27 mouse cellular contexts compared by ENCODE assay signal in genomic region chr6:47267236-47267635, GRCm38 (mm10).
A peak's percentile ranks its signal among the peaks of the same experiment; 100 is the strongest.
DNase-seq lines count a peak whose midpoint lies in the region; ATAC-seq and TF ChIP-seq lines count a peak whose summit lies in the region.
"Had no signal": no experiment of that assay in that cellular context is flagged by ENCODE, and none has a peak within 500 bp of the region (broad histone marks: within the 10 kb centered on the region; RNA-seq: fewer than 3 reads in every experiment).

No protein-coding gene starts in this region.

- ATAC-seq in forebrain, embryonic 11.5 days (replicated peaks; ENCODE audit: low FRiP score) = 0 out of 2 replicates have a peak, but pooled peaks have one; percentile 18
- no peak for ATAC-seq in forebrain, postnatal 0 days
- ATAC-seq in hindbrain, embryonic 14.5 days (ENCODE audit: low FRiP score) = peak; percentile 21; the same call in 1 of the 2 replicates
- no peak for ATAC-seq in hindbrain, postnatal 0 days
- peak; percentile 38; the same call in 1 of the 2 replicates for ATAC-seq in neural tube, embryonic 14.5 days (ENCODE audit: low read depth)
- ATAC-seq in neural tube, embryonic 15.5 days (ENCODE audit: low FRiP score) = no peak; the same call in 1 of the 2 replicates
- peak; percentile 21; the same call in 1 of the 2 replicates for ATAC-seq in midbrain, embryonic 16.5 days
- ATAC-seq: intestine, embryonic 16.5 days; lung, postnatal 0 days had no signal

- H3K9ac ChIP-seq in forebrain, embryonic 11.5 days (ENCODE audit: low read length) = no peak overlapping the region
- no peak overlapping the region for H3K9ac ChIP-seq in forebrain, postnatal 0 days
- no peak overlapping the region for H3K9ac ChIP-seq in hindbrain, embryonic 14.5 days
- H3K9ac ChIP-seq in hindbrain, postnatal 0 days (replicated peaks; ENCODE audit: low read length) = no peak overlapping the region
- H3K9ac ChIP-seq in neural tube, embryonic 14.5 days (replicated peaks; ENCODE audit: low read depth, low read length) = no peak overlapping the region
- H3K9ac ChIP-seq in neural tube, embryonic 15.5 days (replicated peaks) = no peak overlapping the region
- 0 out of 2 replicates have a peak overlapping the region, but pooled peaks have one; percentile 6 for H3K9ac ChIP-seq in midbrain, embryonic 16.5 days (ENCODE audit: low read depth, low read length)
- H3K9ac ChIP-seq: embryonic facial prominence, embryonic 13.5 days; heart, embryonic 15.5 days; hindbrain, embryonic 15.5 days; limb, embryonic 15.5 days; liver, embryonic 13.5 days had no signal

- no peak overlapping the region for H3K4me3 ChIP-seq in forebrain, embryonic 11.5 days (ENCODE audit: low read depth, low read length)
- H3K4me3 ChIP-seq in forebrain, postnatal 0 days (ENCODE audit: low read depth, low read length) = no peak overlapping the region
- no peak overlapping the region for H3K4me3 ChIP-seq in hindbrain, embryonic 14.5 days (replicated peaks; ENCODE audit: low read length)
- H3K4me3 ChIP-seq in hindbrain, postnatal 0 days (ENCODE audit: low read length) = no peak overlapping the region
- no peak overlapping the region for H3K4me3 ChIP-seq in neural tube, embryonic 14.5 days (ENCODE audit: low read depth, low read length)
- H3K4me3 ChIP-seq in neural tube, embryonic 15.5 days (replicated peaks) = no peak overlapping the region
- H3K4me3 ChIP-seq in midbrain, embryonic 16.5 days (ENCODE audit: low read depth, low read length) = no peak overlapping the region
- H3K4me3 ChIP-seq: embryonic facial prominence, embryonic 13.5 days; heart, embryonic 10.5 days; heart, embryonic 15.5 days; hindbrain, embryonic 15.5 days; limb, embryonic 10.5 days; limb, embryonic 15.5 days; liver, embryonic 13.5 days had no signal

- WGBS in forebrain, embryonic 11.5 days = 58% methylated on average over 3 of the region's 3 CpGs
- 39% methylated on average over 3 of the region's 3 CpGs for WGBS in forebrain, postnatal 0 days
- 35% methylated on average over 3 of the region's 3 CpGs for WGBS in hindbrain, embryonic 14.5 days
- WGBS in hindbrain, postnatal 0 days = 46% methylated on average over 3 of the region's 3 CpGs
- WGBS in neural tube, embryonic 14.5 days = 59% methylated on average over 3 of the region's 3 CpGs
- 47% methylated on average over 3 of the region's 3 CpGs for WGBS in neural tube, embryonic 15.5 days
- 30% methylated on average over 3 of the region's 3 CpGs for WGBS in midbrain, embryonic 16.5 days

- no peak overlapping the region for H3K4me2 ChIP-seq in forebrain, embryonic 11.5 days (ENCODE audit: low read depth, low read length, severe bottlenecking)
- H3K4me2 ChIP-seq in forebrain, postnatal 0 days (ENCODE audit: low read depth) = no peak overlapping the region
- H3K4me2 ChIP-seq in hindbrain, embryonic 14.5 days (replicated peaks) = no peak overlapping the region
- no peak overlapping the region for H3K4me2 ChIP-seq in hindbrain, postnatal 0 days (ENCODE audit: low read depth, low read length)
- H3K4me2 ChIP-seq in neural tube, embryonic 14.5 days (ENCODE audit: low read depth, low read length) = no peak overlapping the region
- no peak overlapping the region for H3K4me2 ChIP-seq in neural tube, embryonic 15.5 days
- H3K4me2 ChIP-seq in midbrain, embryonic 16.5 days (ENCODE audit: low read length) = no peak overlapping the region
- H3K4me2 ChIP-seq: embryonic facial prominence, embryonic 13.5 days; heart, embryonic 15.5 days; hindbrain, embryonic 15.5 days; limb, embryonic 15.5 days; liver, embryonic 13.5 days had no signal

- no peak overlapping the region for H3K27ac ChIP-seq in forebrain, embryonic 11.5 days (ENCODE audit: low read depth, low read length)
- no peak overlapping the region for H3K27ac ChIP-seq in forebrain, postnatal 0 days (ENCODE audit: low read depth, low read length)
- no peak overlapping the region for H3K27ac ChIP-seq in hindbrain, embryonic 14.5 days
- no peak overlapping the region for H3K27ac ChIP-seq in hindbrain, postnatal 0 days
- H3K27ac ChIP-seq in neural tube, embryonic 14.5 days (ENCODE audit: low read depth, low read length) = no peak overlapping the region
- no peak overlapping the region for H3K27ac ChIP-seq in neural tube, embryonic 15.5 days (replicated peaks)
- H3K27ac ChIP-seq in midbrain, embryonic 16.5 days (ENCODE audit: low read length) = no peak overlapping the region
- H3K27ac ChIP-seq: embryonic facial prominence, embryonic 13.5 days; heart, embryonic 10.5 days; heart, embryonic 15.5 days; hindbrain, embryonic 15.5 days; limb, embryonic 10.5 days; limb, embryonic 15.5 days; liver, embryonic 13.5 days; macrophage had no signal

- H3K4me1 ChIP-seq in forebrain, embryonic 11.5 days (replicated peaks; ENCODE audit: control insufficient read depth, insufficient read depth, low read length) = no peaks in the 10 kb centered on the region; the same call in 1 of the 2 replicates
- no peaks in the 10 kb centered on the region for H3K4me1 ChIP-seq in forebrain, postnatal 0 days (ENCODE audit: insufficient read depth)
- no peaks in the 10 kb centered on the region for H3K4me1 ChIP-seq in hindbrain, embryonic 14.5 days (replicated peaks; ENCODE audit: control insufficient read depth, insufficient read depth, low read length)
- H3K4me1 ChIP-seq in hindbrain, postnatal 0 days (ENCODE audit: insufficient read depth, low read length) = no peaks in the 10 kb centered on the region
- H3K4me1 ChIP-seq in neural tube, embryonic 14.5 days (ENCODE audit: control insufficient read depth, insufficient read depth, low read length) = no peaks in the 10 kb centered on the region
- no peaks in the 10 kb centered on the region for H3K4me1 ChIP-seq in neural tube, embryonic 15.5 days
- peaks cover 6% of the 10 kb centered on the region for H3K4me1 ChIP-seq in midbrain, embryonic 16.5 days (ENCODE audit: control insufficient read depth, insufficient read depth, low read length)
- H3K4me1 ChIP-seq: embryonic facial prominence, embryonic 13.5 days; heart, embryonic 10.5 days; heart, embryonic 15.5 days; hindbrain, embryonic 15.5 days; limb, embryonic 10.5 days; limb, embryonic 15.5 days; liver, embryonic 13.5 days had no signal

- H3K9me3 ChIP-seq in forebrain, embryonic 11.5 days (ENCODE audit: control insufficient read depth, low read length) = no peaks in the 10 kb centered on the region
- H3K9me3 ChIP-seq in forebrain, postnatal 0 days (ENCODE audit: low read length) = no peaks in the 10 kb centered on the region
- no peaks in the 10 kb centered on the region for H3K9me3 ChIP-seq in hindbrain, embryonic 14.5 days (ENCODE audit: control insufficient read depth, low read length)
- no peaks in the 10 kb centered on the region for H3K9me3 ChIP-seq in hindbrain, postnatal 0 days (ENCODE audit: low read length)
- no peaks in the 10 kb centered on the region for H3K9me3 ChIP-seq in neural tube, embryonic 14.5 days (ENCODE audit: control insufficient read depth, low read length)
- no peaks in the 10 kb centered on the region for H3K9me3 ChIP-seq in neural tube, embryonic 15.5 days (replicated peaks)
- H3K9me3 ChIP-seq in midbrain, embryonic 16.5 days (replicated peaks; ENCODE audit: control insufficient read depth, low read length, poor library complexity, severe bottlenecking) = no peaks in the 10 kb centered on the region
- H3K9me3 ChIP-seq: embryonic facial prominence, embryonic 13.5 days; G1E; heart, embryonic 10.5 days; heart, embryonic 15.5 days; hindbrain, embryonic 15.5 days; limb, embryonic 10.5 days; limb, embryonic 15.5 days; liver, embryonic 13.5 days had no signal

- no peaks in the 10 kb centered on the region; the same call in 1 of the 2 replicates for H3K36me3 ChIP-seq in forebrain, embryonic 11.5 days (ENCODE audit: control insufficient read depth, insufficient read depth, low read length)
- no peaks in the 10 kb centered on the region for H3K36me3 ChIP-seq in forebrain, postnatal 0 days (ENCODE audit: insufficient read depth)
- no peaks in the 10 kb centered on the region; the same call in 1 of the 2 replicates for H3K36me3 ChIP-seq in hindbrain, embryonic 14.5 days (replicated peaks; ENCODE audit: control insufficient read depth, insufficient read depth)
- no peaks in the 10 kb centered on the region for H3K36me3 ChIP-seq in hindbrain, postnatal 0 days (ENCODE audit: insufficient read depth, low read length)
- H3K36me3 ChIP-seq in neural tube, embryonic 14.5 days (ENCODE audit: control insufficient read depth, insufficient read depth, low read length) = no peaks in the 10 kb centered on the region
- H3K36me3 ChIP-seq in neural tube, embryonic 15.5 days = no peaks in the 10 kb centered on the region
- H3K36me3 ChIP-seq in midbrain, embryonic 16.5 days (ENCODE audit: control insufficient read depth, insufficient read depth, low read length) = no peaks in the 10 kb centered on the region
- H3K36me3 ChIP-seq: embryonic facial prominence, embryonic 13.5 days; G1E; heart, embryonic 10.5 days; heart, embryonic 15.5 days; hindbrain, embryonic 15.5 days; limb, embryonic 10.5 days; limb, embryonic 15.5 days; liver, embryonic 13.5 days had no signal

- H3K27me3 ChIP-seq in forebrain, embryonic 11.5 days (ENCODE audit: control insufficient read depth, insufficient read depth, low read length) = no peaks in the 10 kb centered on the region
- H3K27me3 ChIP-seq in forebrain, postnatal 0 days (ENCODE audit: insufficient read depth, low read length) = no peaks in the 10 kb centered on the region
- H3K27me3 ChIP-seq in hindbrain, embryonic 14.5 days (ENCODE audit: control insufficient read depth, insufficient read depth, low read length) = no peaks in the 10 kb centered on the region
- no peaks in the 10 kb centered on the region for H3K27me3 ChIP-seq in hindbrain, postnatal 0 days (ENCODE audit: insufficient read depth, low read length)
- no peaks in the 10 kb centered on the region for H3K27me3 ChIP-seq in neural tube, embryonic 14.5 days (ENCODE audit: control insufficient read depth, insufficient read depth, low read length)
- H3K27me3 ChIP-seq in neural tube, embryonic 15.5 days (replicated peaks) = no peaks in the 10 kb centered on the region
- H3K27me3 ChIP-seq in midbrain, embryonic 16.5 days (ENCODE audit: control insufficient read depth, insufficient read depth, low read depth, low read length) = no peaks in the 10 kb centered on the region
- H3K27me3 ChIP-seq: embryonic facial prominence, embryonic 13.5 days; heart, embryonic 15.5 days; hindbrain, embryonic 15.5 days; limb, embryonic 15.5 days; liver, embryonic 13.5 days had no signal

- no peak for TF ChIP-seq CTCF in forebrain, postnatal 0 days (IDR thresholded peaks at IDR 0.05; ENCODE audit: low read depth)
- TF ChIP-seq CTCF in hindbrain, postnatal 0 days (IDR thresholded peaks at IDR 0.05; ENCODE audit: low read depth) = no peak

- DNase-seq in forebrain, embryonic 11.5 days (ENCODE audit: low spot score) = no peak
- DNase-seq in forebrain, postnatal 0 days = no peak
- no peak for DNase-seq in hindbrain, embryonic 14.5 days (ENCODE audit: low spot score)
- no peak for DNase-seq in hindbrain, postnatal 0 days (ENCODE audit: low spot score)
- DNase-seq in lung, postnatal 14 days = no peak
- DNase-seq: adrenal gland, adult 8-10 months; cerebellum, adult 8-10 months; cerebellum, postnatal 36 days; gastrocnemius, postnatal 10 days; kidney, adult 9 months; kidney, postnatal 10 days; layer of hippocampus, postnatal 36 days; liver, embryonic 13.5 days; lung, adult 18-20 months had no signal

Comparison
In these comparisons a context has a peak if more than half of its experiments do, and no peak if none do; other contexts are left out.
1. ATAC-seq: peak in forebrain, embryonic 11.5 days (single experiment), hindbrain, embryonic 14.5 days (single experiment), neural tube, embryonic 14.5 days (single experiment) and midbrain, embryonic 16.5 days (single experiment); none in forebrain, postnatal 0 days (single experiment), hindbrain, postnatal 0 days (single experiment) and neural tube, embryonic 15.5 days (single experiment).